Mouse (Mus musculus) CH12.LX (cell line): Measurements from ENCODE around the gene Dcp1b. TPM values are rescaled to one million over a fixed set of nuclear protein-coding genes. Genes with fewer than 3 reads are reported as not detected.

Experiments used
- DNase-seq: peaks from one replicate; pipeline ENCODE4 v3.0.0-alpha.2; 2013; ENCODE audit errors: extremely low read depth
- H3K27ac ChIP-seq: 2 replicates; pipeline ENCODE4 v1.5.1; 2012; ENCODE audit warnings: low read depth, mild to moderate bottlenecking, control low read depth, moderate library complexity; ENCODE audit not compliant: insufficient read depth
- H3K27me3 ChIP-seq: replicated peaks from 2 replicates; pipeline ENCODE3; 2012; ENCODE audit warnings: inconsistent platforms
- H3K36me3 ChIP-seq, 2 experiments: replicated peaks in 1 of 2; 2 replicates each; pipeline versions ENCODE3 to v1.6.1; 2012; ENCODE audit warnings: inconsistent platforms in 1 of 2, low read length in 1 of 2, mild to moderate bottlenecking in 1 of 2, mixed read lengths in 1 of 2, moderate library complexity in 1 of 2; ENCODE audit not compliant: control insufficient read depth in 1 of 2, insufficient read depth in 1 of 2
- H3K4me1 ChIP-seq, 2 experiments: 2 replicates each; pipeline ENCODE4 v1.6.1; 2012; ENCODE audit warnings: inconsistent platforms in 1 of 2, moderate library complexity in 1 of 2; ENCODE audit not compliant: insufficient read depth in 2 of 2, control insufficient read depth in 1 of 2
- H3K4me2 ChIP-seq: 2 replicates; pipeline ENCODE4 v1.6.1; 2012; ENCODE audit warnings: low read depth, mild to moderate bottlenecking, control low read depth; ENCODE audit not compliant: poor library complexity, insufficient read depth, severe bottlenecking
- H3K4me3 ChIP-seq, 3 experiments: fragments of 150-350 bp in 1 of 3; sonication (generic) in 1 of 3; replicated peaks in 1 of 3; 2 replicates each; pipeline versions ENCODE3 to v1.5.1; 2011 to 2012; ENCODE audit warnings: low read depth in 2 of 3, low read length in 2 of 3, mild to moderate bottlenecking in 2 of 3, moderate library complexity in 2 of 3, control low read depth in 1 of 3, improper control_type of control experiment in 1 of 3, inconsistent platforms in 1 of 3, mixed read lengths in 1 of 3; ENCODE audit not compliant: poor library complexity in 1 of 3
- H3K79me2 ChIP-seq: replicated peaks from 2 replicates; pipeline ENCODE4 v1.6.1; 2012; ENCODE audit warnings: mild to moderate bottlenecking, moderate library complexity; ENCODE audit not compliant: control insufficient read depth, poor library complexity, insufficient read depth, severe bottlenecking; ENCODE audit errors: extremely low read depth
- H3K9ac ChIP-seq: 2 replicates; pipeline ENCODE4 v1.6.1; 2012; ENCODE audit warnings: low read depth, mild to moderate bottlenecking, control low read depth, moderate library complexity; ENCODE audit not compliant: insufficient read depth
- H3K9me3 ChIP-seq: replicated peaks from 2 replicates; pipeline ENCODE3; 2012; ENCODE audit warnings: low read length, inconsistent platforms, mixed read lengths
- BHLHE40 ChIP-seq: IDR thresholded peaks from 2 replicates; pipeline ENCODE4 v1.6.1; 2011; ENCODE audit warnings: mild to moderate bottlenecking, low read depth, low read length, improper control_type of control experiment
- CHD1 ChIP-seq: IDR thresholded peaks from 2 replicates; pipeline ENCODE4 v1.6.1; 2012; ENCODE audit warnings: low read depth, low read length, improper control_type of control experiment, inconsistent platforms
- CHD2 ChIP-seq: IDR thresholded peaks from 2 replicates; pipeline ENCODE4 v1.6.1; 2011; ENCODE audit warnings: low read length, improper control_type of control experiment
- CTCF ChIP-seq, 2 experiments: IDR thresholded peaks in 1 of 2; conservative IDR thresholded peaks in 1 of 2; 2 replicates each; pipeline ENCODE4 v1.5.1; 2011 to 2012; ENCODE audit warnings: low read depth in 2 of 2, low read length in 2 of 2, improper control_type of control experiment in 1 of 2, inconsistent platforms in 1 of 2, mild to moderate bottlenecking in 1 of 2, moderate library complexity in 1 of 2
- E2F4 ChIP-seq: IDR thresholded peaks from 2 replicates; pipeline ENCODE4 v1.6.1; 2011; ENCODE audit warnings: low read depth, low read length, improper control_type of control experiment; ENCODE audit not compliant: insufficient replicate concordance
- ETS1 ChIP-seq: conservative IDR thresholded peaks from 2 replicates; pipeline ENCODE4 v1.6.1; 2012; ENCODE audit warnings: low read depth, mild to moderate bottlenecking, inconsistent platforms, low read length, improper control_type of control experiment, moderate library complexity
- HCFC1 ChIP-seq: IDR thresholded peaks from 2 replicates; pipeline ENCODE4 v1.6.1; 2012; ENCODE audit warnings: low read depth, mild to moderate bottlenecking, inconsistent platforms, low read length, improper control_type of control experiment
- IRF4 ChIP-seq: IDR thresholded peaks from 2 replicates; pipeline ENCODE4 v1.6.1; 2014; ENCODE audit warnings: low read depth, mild to moderate bottlenecking, inconsistent platforms, low read length, improper control_type of control experiment
- JUND ChIP-seq: conservative IDR thresholded peaks from 2 replicates; pipeline ENCODE4 v1.6.1; 2011; ENCODE audit warnings: low read depth, low read length, improper control_type of control experiment
- KAT2A ChIP-seq: IDR thresholded peaks from 2 replicates; pipeline ENCODE4 v1.6.1; 2012; ENCODE audit warnings: low read length, improper control_type of control experiment, inconsistent platforms; ENCODE audit not compliant: insufficient replicate concordance
- MAFK ChIP-seq: IDR thresholded peaks from 2 replicates; pipeline ENCODE4 v1.6.1; 2011; ENCODE audit warnings: low read length, improper control_type of control experiment; ENCODE audit not compliant: insufficient replicate concordance
- MAZ ChIP-seq: IDR thresholded peaks from 2 replicates; pipeline ENCODE4 v1.6.1; 2012; ENCODE audit warnings: low read depth, mild to moderate bottlenecking, inconsistent platforms, low read length, improper control_type of control experiment, moderate library complexity
- MEF2A ChIP-seq: IDR thresholded peaks from 2 replicates; pipeline ENCODE4 v1.6.1; 2014; ENCODE audit warnings: low read depth, mild to moderate bottlenecking, inconsistent platforms, low read length, improper control_type of control experiment, borderline replicate concordance
- MYC ChIP-seq: IDR thresholded peaks from 2 replicates; pipeline ENCODE4 v1.6.1; 2011; ENCODE audit warnings: low read depth, mild to moderate bottlenecking, improper control_type of control experiment, low read length
- NELFE ChIP-seq: IDR thresholded peaks from 2 replicates; pipeline ENCODE4 v1.6.1; 2011; ENCODE audit warnings: low read depth, low read length, improper control_type of control experiment
- POLR2A ChIP-seq: IDR thresholded peaks from 2 replicates; pipeline ENCODE4 v1.6.1; 2011; ENCODE audit warnings: low read depth, mild to moderate bottlenecking, improper control_type of control experiment, low read length
- POLR2AphosphoS2 ChIP-seq: IDR thresholded peaks from 2 replicates; pipeline ENCODE4 v1.6.1; 2011; ENCODE audit warnings: low read depth, low read length, improper control_type of control experiment
- RAD21 ChIP-seq: IDR thresholded peaks from 2 replicates; pipeline ENCODE4 v1.6.1; 2011; ENCODE audit warnings: low read depth, mild to moderate bottlenecking, low read length, improper control_type of control experiment, moderate library complexity
- RCOR1 ChIP-seq: conservative IDR thresholded peaks from 2 replicates; pipeline ENCODE4 v1.6.1; 2012; ENCODE audit warnings: low read depth, mild to moderate bottlenecking, inconsistent platforms, low read length, improper control_type of control experiment
- SMC3 ChIP-seq: IDR thresholded peaks from 2 replicates; pipeline ENCODE4 v1.6.1; 2011; ENCODE audit warnings: low read depth, low read length, improper control_type of control experiment
- TCF12 ChIP-seq: IDR thresholded peaks from 2 replicates; pipeline ENCODE4 v1.6.1; 2014; ENCODE audit warnings: low read depth, mild to moderate bottlenecking, inconsistent platforms, low read length, improper control_type of control experiment
- UBTF ChIP-seq: IDR thresholded peaks from 2 replicates; pipeline ENCODE4 v1.6.1; 2012; ENCODE audit warnings: low read depth, mild to moderate bottlenecking, inconsistent platforms, low read length, improper control_type of control experiment, moderate library complexity
- USF1 ChIP-seq: IDR thresholded peaks from 2 replicates; pipeline ENCODE4 v1.6.1; 2014; ENCODE audit warnings: low read depth, mild to moderate bottlenecking, inconsistent platforms, low read length, improper control_type of control experiment
- USF2 ChIP-seq: conservative IDR thresholded peaks from 2 replicates; pipeline ENCODE4 v1.6.1; 2011; ENCODE audit warnings: low read depth, low read length, improper control_type of control experiment
- ZC3H11A ChIP-seq: IDR thresholded peaks from 2 replicates; pipeline ENCODE4 v1.6.1; 2012; ENCODE audit warnings: low read depth, mild to moderate bottlenecking, inconsistent platforms, low read length, improper control_type of control experiment
- ZKSCAN1 ChIP-seq: IDR thresholded peaks from 2 replicates; pipeline ENCODE4 v1.6.1; 2012; ENCODE audit warnings: low read depth, inconsistent platforms, low read length, improper control_type of control experiment, borderline replicate concordance
- ZNF384 ChIP-seq: IDR thresholded peaks from 2 replicates; pipeline ENCODE4 v1.6.1; 2012; ENCODE audit warnings: low read depth, low read length, improper control_type of control experiment, inconsistent platforms
- dilution Hi-C: fragments of 300-500 bp; cut with MboI; formaldehyde crosslinking; loops from 2 replicates; pipeline ENCODE4 v1.14.3; 2020; ENCODE audit warnings: low sequenced_read_pairs; ENCODE audit not compliant: extremely low pct_unique_long_range_greater_than_20kb, extremely low pct_ligation_motif_present
- in situ Hi-C: fragments of 300-500 bp; cut with MboI; formaldehyde crosslinking; loops from 3 replicates; pipeline ENCODE4 v1.14.3; 2019; ENCODE audit warnings: low sequenced_read_pairs, low pct_ligation_motif_present, low pct_unique_long_range_greater_than_20kb, mixed read lengths
- polyA plus RNA-seq: library from polyadenylated mRNA; unstranded; fragments of >175 nt; gene quantifications from 2 replicates; pipeline ENCODE4 v1.2.1, GENCODE M21; 2012; ENCODE audit warnings: low read depth; ENCODE audit not compliant: insufficient read length
- total RNA-seq, 2 experiments: library from RNA; depleted of rRNA; stranded (reverse); fragments of 300-350 nt in 1 of 2; fragments of >200 nt in 1 of 2; gene quantifications; 2 replicates each; pipeline ENCODE4 v1.2.3; 2012 to 2014

The Dcp1b gene
- total and polyA plus RNA-seq, 3 experiments, result 1.6 to 2.5 (median 2.2) TPM

- dilution Hi-C loops, result no loop called here
- Histone ChIP-seq H3K79me2 (no peaks in the 10 kb centered on the region), H3K27me3 (peaks cover 92% of the 10 kb centered on the region), H3K4me1 (no peaks in the 10 kb centered on the region), H3K27ac (no peak overlapping the region), H3K4me3 (no peak overlapping the region), H3K36me3 (no peaks in the 10 kb centered on the region), H3K4me2 (no peak overlapping the region), H3K9me3 (peaks cover 3% of the 10 kb centered on the region), H3K9ac (no peak overlapping the region)
- in situ Hi-C loops, result no loop called here
- DNase-seq, result no peak
- TF ChIP-seq POLR2A (no peak), MEF2A (no peak), SMC3 (no peak), USF2 (no peak), ZNF384 (no peak), POLR2AphosphoS2 (no peak), CHD1 (no peak), MYC (no peak), KAT2A (no peak), TCF12 (no peak), RAD21 (no peak), USF1 (no peak), JUND (no peak), RCOR1 (no peak), MAFK (no peak), UBTF (no peak), ETS1 (no peak), E2F4 (no peak)
These were observed 9.4 kb upstream of the Dcp1b start for GRCm38 (mm10) chr6:119165677-119166076.

GRCm38 (mm10) chr6:119174307-119175074, 562 bp upstream of the Dcp1b start:
- H3K27ac ChIP-seq, result no peak overlapping the region
- dilution Hi-C loops, result no loop called here
- H3K9me3 ChIP-seq, result no peaks in the 10 kb centered on the region
- peaks cover 30% of the 10 kb centered on the region for H3K27me3 ChIP-seq
- TF ChIP-seq SMC3 (no peak), USF2 (no peak), CHD2 (no peak), MYC (no peak), NELFE (no peak), ZKSCAN1 (no peak), IRF4 (no peak), ZNF384 (no peak), MAZ (no peak), POLR2AphosphoS2 (no peak), RCOR1 (no peak), UBTF (no peak), ZC3H11A (no peak), CTCF (conservative IDR thresholded peaks at IDR 0.05 in 1 of 2, IDR thresholded peaks at IDR 0.05 in 1 of 2; ENCODE audit: low read depth in 2 of 2, low read length in 2 of 2) (no peak), HCFC1 (no peak), BHLHE40 (no peak), JUND (no peak), E2F4 (no peak), KAT2A (no peak)
- H3K4me2 ChIP-seq, result no peak overlapping the region
- H3K9ac ChIP-seq, result no peak overlapping the region
- H3K79me2 ChIP-seq, result no peaks in the 10 kb centered on the region
- peak overlapping the region in 1 of 3 experiments; percentile 82 for H3K4me3 ChIP-seq
- H3K36me3 ChIP-seq, result no peaks in the 10 kb centered on the region
- no peak for DNase-seq
- in situ Hi-C loops, result no loop called here
- H3K4me1 ChIP-seq, result peaks cover 2 to 28% of the 10 kb centered on the region in 2 experiments
